Mouse (Mus musculus): ENCODE data around the gene Ndufa11.

DNA sequence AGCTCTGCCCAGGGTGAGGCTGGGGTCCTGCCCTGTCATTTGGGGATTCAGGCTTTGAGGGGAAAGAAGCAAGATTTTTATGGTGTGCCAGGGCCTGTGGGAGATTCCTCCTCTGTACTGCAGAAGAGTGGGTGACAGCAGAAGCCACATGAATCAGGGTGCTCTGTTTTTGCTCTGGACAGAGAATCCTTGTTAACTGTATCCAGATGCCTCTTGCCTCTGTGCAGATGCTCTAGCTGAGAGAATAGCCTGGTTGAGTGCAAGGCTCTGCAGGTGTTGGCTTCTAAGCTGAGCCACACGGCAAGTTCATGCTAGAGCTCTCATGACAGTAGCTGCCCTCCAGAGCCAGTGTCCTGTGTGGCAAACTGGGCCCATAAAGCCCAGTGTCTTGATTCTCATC is 24.2 kb upstream of the Ndufa11 start:
- no peak for TF ChIP-seq CTCF (IDR thresholded peaks at IDR 0.05; ENCODE audit: extremely low read depth, insufficient read depth, insufficient read length, insufficient replicate concordance)
- TF ChIP-seq POLR2A (IDR thresholded peaks at IDR 0.05; ENCODE audit: low read depth, low read length): no peak
